Mouse (Mus musculus) C2C12 (cell line): ENCODE results near the gene Itga11. TPM values are rescaled to one million over a fixed set of nuclear protein-coding genes. Genes with fewer than 3 reads are reported as not detected.
A peak's percentile ranks its signal among the peaks of the same experiment; 100 is the strongest.
"Not testable (repeated sequence)": the region's sequence is repeated elsewhere in the genome, so short reads cannot be mapped to it uniquely, and the experiment has no call there.

Source experiments
- H3K27me3 ChIP-seq: one replicate; pipeline ENCODE4 v1.6.1; 2011; ENCODE audit not compliant: control insufficient read depth, insufficient read depth, insufficient read length
- H3K36me3 ChIP-seq: one replicate; pipeline ENCODE4 v1.6.1; 2011; ENCODE audit not compliant: control insufficient read depth, insufficient read depth
- H3K4me3 ChIP-seq: one replicate; pipeline ENCODE4 v1.5.1; 2011; ENCODE audit warnings: mild to moderate bottlenecking, control low read depth; ENCODE audit not compliant: poor library complexity, insufficient read depth, severe bottlenecking
- H3K79me2 ChIP-seq: one replicate; pipeline ENCODE4 v1.6.1; 2011; ENCODE audit not compliant: control insufficient read depth, insufficient read depth
- H3K79me3 ChIP-seq: one replicate; pipeline ENCODE4 v1.6.1; 2011; ENCODE audit warnings: low read depth, control low read depth
- H3ac ChIP-seq: one replicate; pipeline ENCODE3; 2011; ENCODE audit warnings: low read depth; ENCODE audit not compliant: control insufficient read depth, insufficient read length
- CEBPB ChIP-seq: IDR thresholded peaks from one replicate; pipeline ENCODE4 v1.6.1; 2011; ENCODE audit warnings: low read depth, mild to moderate bottlenecking, control low read depth, moderate library complexity
- CTCF ChIP-seq: IDR thresholded peaks from one replicate; pipeline ENCODE4 v1.5.1; 2011; ENCODE audit not compliant: control insufficient read depth, insufficient read depth, insufficient read length
- FOSL1 ChIP-seq: IDR thresholded peaks from one replicate; pipeline ENCODE4 v1.8.0; 2011; ENCODE audit warnings: mild to moderate bottlenecking, low read length; ENCODE audit not compliant: poor library complexity, insufficient read depth, severe bottlenecking
- MAX ChIP-seq: IDR thresholded peaks from one replicate; pipeline ENCODE4 v1.6.1; 2011; ENCODE audit warnings: mild to moderate bottlenecking, control low read depth
- MYOD1 ChIP-seq: IDR thresholded peaks from one replicate; pipeline ENCODE4 v1.6.1; 2011; ENCODE audit warnings: low read depth; ENCODE audit not compliant: control insufficient read depth, insufficient read length
- MYOG ChIP-seq: IDR thresholded peaks from one replicate; pipeline ENCODE4 v1.6.1; 2011; ENCODE audit not compliant: control insufficient read depth, insufficient read length; ENCODE audit errors: extremely low read depth
- USF1 ChIP-seq: IDR thresholded peaks from one replicate; pipeline ENCODE4 v1.6.1; 2011; ENCODE audit warnings: low read depth, mild to moderate bottlenecking, control low read depth, moderate library complexity
- polyA plus RNA-seq: library from polyadenylated mRNA; unstranded; fragments of >200 nt; fragmentation: generic; extraction: Trizol; gene quantifications from one replicate; pipeline ENCODE4 v1.2.1, GENCODE M21; 2012; ENCODE audit warnings: missing spikeins

The Itga11 gene
- polyA plus RNA-seq, 1 experiment, result 0.14 TPM

DNA sequence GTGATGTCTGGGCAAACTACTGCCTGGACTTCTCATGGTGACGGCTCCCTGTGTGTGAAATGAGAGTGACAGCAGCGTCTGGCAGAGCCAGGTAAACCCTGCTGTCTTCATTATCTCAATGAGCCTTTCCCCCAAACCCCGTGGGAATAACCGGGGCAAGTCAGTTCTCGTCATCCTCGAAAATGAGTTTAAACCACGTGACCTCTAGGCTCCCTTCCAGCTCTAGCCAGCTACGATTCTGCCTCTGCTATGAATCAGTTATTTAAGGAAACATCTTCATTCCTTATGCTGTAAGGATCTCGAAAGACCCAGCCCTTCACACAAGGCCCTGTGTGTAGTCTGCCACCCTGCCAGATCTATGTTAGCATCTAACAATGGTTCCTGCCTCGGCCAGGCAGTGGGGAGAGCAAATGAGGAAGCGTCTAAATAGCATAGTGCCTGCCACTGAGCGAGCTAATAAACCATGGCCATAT, 139.5 kb downstream of the Itga11 start:
- no peak for TF ChIP-seq MYOG
- TF ChIP-seq FOSL1, result no peak
- peak; percentile 92 for TF ChIP-seq USF1
- TF ChIP-seq CTCF, result no peak
- TF ChIP-seq MYOD1, result peak; percentile 87
- TF ChIP-seq CEBPB, result no peak
- TF ChIP-seq MAX, result no peak
- no peaks in the 10 kb centered on the region for H3K36me3 ChIP-seq
- H3ac ChIP-seq, result no peak overlapping the region
- no peaks in the 10 kb centered on the region for H3K79me3 ChIP-seq
- no peak overlapping the region for H3K4me3 ChIP-seq
- H3K79me2 ChIP-seq, result no peaks in the 10 kb centered on the region
- no peaks in the 10 kb centered on the region for H3K27me3 ChIP-seq

DNA sequence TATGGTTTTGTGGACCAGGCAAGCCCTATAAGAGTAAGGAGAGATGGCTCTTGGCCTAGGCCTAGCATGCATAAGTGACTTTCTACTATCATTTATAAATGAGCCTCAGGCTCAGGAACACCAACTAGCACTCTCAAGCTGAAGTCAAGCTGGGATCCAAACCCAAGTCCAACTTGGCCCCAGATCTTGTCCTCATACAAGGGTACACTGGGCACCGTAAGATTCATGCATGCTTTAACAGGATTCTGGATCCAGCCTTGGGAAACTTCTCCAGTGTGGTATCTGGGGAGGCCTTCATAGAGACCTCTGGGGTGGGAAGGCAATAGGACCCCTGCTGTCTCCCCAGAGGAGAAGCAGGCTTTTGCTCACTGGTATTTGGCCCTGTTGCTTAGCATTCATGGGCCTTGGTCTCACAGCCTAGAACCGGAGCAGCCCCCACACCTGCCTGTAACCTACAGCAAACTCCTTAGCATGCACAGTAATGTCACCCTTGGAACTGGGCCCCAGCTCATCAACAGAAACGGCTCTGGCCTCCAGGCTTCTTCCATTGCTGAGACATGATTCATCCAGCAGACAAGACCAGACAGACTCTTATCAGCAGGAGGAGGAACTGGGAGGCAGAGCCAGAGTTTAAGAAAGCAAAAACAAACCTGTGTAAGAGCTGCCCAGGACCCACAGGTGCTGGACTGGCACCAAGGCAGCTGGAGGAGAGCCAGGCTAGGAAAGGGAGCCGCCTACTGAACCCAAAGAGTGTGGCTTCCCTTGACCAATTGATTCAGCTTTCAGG, 140.4 kb downstream of the Itga11 start:
- Histone ChIP-seq H3K27me3 (no peaks in the 10 kb centered on the region), H3K79me3 (no peaks in the 10 kb centered on the region), H3ac (no peak overlapping the region), H3K4me3 (no peak overlapping the region), H3K36me3 (no peaks in the 10 kb centered on the region), H3K79me2 (no peaks in the 10 kb centered on the region)
- TF ChIP-seq MYOG, result no peak
- no peak for TF ChIP-seq CEBPB
- no peak for TF ChIP-seq MYOD1
- no peak for TF ChIP-seq CTCF
- TF ChIP-seq FOSL1, result no peak
- no peak for TF ChIP-seq MAX
- TF ChIP-seq USF1, result no peak

DNA sequence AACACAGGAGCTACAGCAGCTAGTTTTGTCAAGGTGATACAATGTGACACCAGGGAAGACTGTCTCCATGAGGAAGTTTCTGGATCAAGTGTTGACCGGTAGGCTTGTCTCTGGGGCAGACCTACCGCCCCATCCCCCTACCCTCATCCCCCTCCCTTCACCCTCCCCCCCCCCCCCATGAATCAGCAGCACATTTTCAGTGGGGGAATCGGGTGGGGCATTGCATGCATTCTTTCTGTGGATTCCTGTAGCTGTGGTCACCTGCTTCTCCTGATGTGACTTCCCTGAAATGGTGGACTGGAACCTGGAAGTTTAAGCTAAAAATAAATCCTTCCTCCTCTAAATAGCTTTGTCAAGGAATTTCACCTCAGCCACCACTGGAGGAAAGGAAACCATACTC, 141.9 kb downstream of the Itga11 start:
- TF ChIP-seq CTCF, result no peak
- TF ChIP-seq CEBPB, result no peak
- no peak for TF ChIP-seq USF1
- TF ChIP-seq MAX, result no peak
- no peaks in the 10 kb centered on the region for H3K79me3 ChIP-seq
- H3K79me2 ChIP-seq, result no peaks in the 10 kb centered on the region
- H3K27me3 ChIP-seq, result no peaks in the 10 kb centered on the region
- H3K36me3 ChIP-seq, result no peaks in the 10 kb centered on the region
- H3K4me3 ChIP-seq, result no peak overlapping the region
- H3ac ChIP-seq, result no peak overlapping the region

GRCm38 (mm10) chr9:62819910-62820309, 142.3 kb downstream of the Itga11 start:
- not testable (repeated sequence) for H3K79me3 ChIP-seq, H3ac ChIP-seq, H3K36me3 ChIP-seq, H3K79me2 ChIP-seq, H3K4me3 ChIP-seq, H3K27me3 ChIP-seq

DNA sequence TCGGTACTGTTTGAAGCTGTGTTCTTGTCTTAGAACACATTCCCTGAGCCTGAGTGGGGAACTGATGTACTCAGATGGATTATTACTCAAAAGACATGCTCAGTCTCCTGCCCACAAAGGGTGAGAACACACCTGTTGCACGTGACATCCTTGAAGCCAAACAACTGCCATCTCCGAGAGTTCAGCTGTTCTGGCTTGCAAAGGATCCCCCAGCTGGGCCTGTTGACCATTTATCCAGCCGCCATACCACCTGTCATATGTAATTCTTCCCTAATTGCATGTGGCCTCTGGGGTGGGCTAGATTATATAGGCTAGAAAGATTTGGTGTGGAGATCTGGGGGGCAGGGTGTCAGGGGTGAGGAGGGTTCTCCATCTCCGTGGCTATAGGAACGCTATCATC, 143.2 kb downstream of the Itga11 start:
- Histone ChIP-seq H3K27me3 (no peaks in the 10 kb centered on the region), H3K79me3 (no peaks in the 10 kb centered on the region), H3K4me3 (no peak overlapping the region), H3ac (no peak overlapping the region), H3K36me3 (no peaks in the 10 kb centered on the region), H3K79me2 (no peaks in the 10 kb centered on the region)
- TF ChIP-seq MAX (no peak), CTCF (no peak), USF1 (no peak), MYOD1 (peak; percentile 21), FOSL1 (no peak), CEBPB (no peak)

DNA sequence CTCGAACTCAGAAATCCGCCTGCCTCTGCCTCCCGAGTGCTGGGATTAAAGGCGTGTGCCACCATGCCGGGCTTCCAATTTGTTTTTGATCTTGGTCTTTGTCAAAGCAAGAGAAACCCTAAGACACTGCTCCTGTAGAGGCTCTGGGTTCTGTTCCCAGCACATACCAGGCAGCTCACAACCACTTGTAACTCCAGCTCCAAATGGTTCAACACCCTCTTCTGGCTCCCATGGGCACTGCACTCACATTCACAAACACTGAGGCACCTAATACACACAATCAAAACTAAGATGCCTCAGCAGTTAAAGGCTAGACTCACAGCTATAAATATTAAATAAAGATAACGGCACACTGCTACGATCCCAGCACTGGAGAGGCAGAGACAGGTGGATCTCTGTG, 144.2 kb downstream of the Itga11 start:
- TF ChIP-seq CTCF (no peak), USF1 (no peak), CEBPB (no peak), FOSL1 (no peak), MYOD1 (no peak), MYOG (no peak), MAX (no peak)
- H3K27me3 ChIP-seq, result no peaks in the 10 kb centered on the region
- no peak overlapping the region for H3K4me3 ChIP-seq
- H3K79me2 ChIP-seq, result no peaks in the 10 kb centered on the region
- H3K36me3 ChIP-seq, result no peaks in the 10 kb centered on the region
- no peak overlapping the region for H3ac ChIP-seq
- no peaks in the 10 kb centered on the region for H3K79me3 ChIP-seq
